Mouse (Mus musculus) embryo, embryonic 10.5 days (tissue): Measurements from ENCODE around the gene Fcgrt.

ENCODE experiments used
- DNase-seq: peaks from one replicate; pipeline ENCODE4 v3.0.0-alpha.2; 2015; ENCODE audit warnings: low spot score

Gene Fcgrt

GRCm38 (mm10) chr7:45083300-45083890 lies 20.3 kb downstream of the Fcgrt start:
- no peak for DNase-seq

- peak; percentile 48 for DNase-seq
Measured at GRCm38 (mm10) chr7:45082401-45083299, 21.0 kb downstream of the Fcgrt start.

GRCm38 (mm10) chr7:45081016-45081415 lies 22.6 kb downstream of the Fcgrt start:
- DNase-seq: no peak

GRCm38 (mm10) chr7:45079856-45080255 lies 23.8 kb downstream of the Fcgrt start:
- DNase-seq: peak; percentile 95

- peak; percentile 86 for DNase-seq
Measured at GRCm38 (mm10) chr7:45078513-45078912, 25.1 kb downstream of the Fcgrt start.

- DNase-seq: no peak
Measured at GRCm38 (mm10) chr7:45077829-45078228, 25.8 kb downstream of the Fcgrt start.

GRCm38 (mm10) chr7:45077322-45077721 lies 26.3 kb downstream of the Fcgrt start:
- no peak for DNase-seq

GRCm38 (mm10) chr7:45076501-45076900 lies 27.1 kb downstream of the Fcgrt start:
- no peak for DNase-seq

GRCm38 (mm10) chr7:45075405-45075804 lies 28.2 kb downstream of the Fcgrt start:
- no peak for DNase-seq

- no peak for DNase-seq
Measured at GRCm38 (mm10) chr7:45073949-45074348, 29.7 kb downstream of the Fcgrt start.

GRCm38 (mm10) chr7:45073171-45073707 lies 30.4 kb downstream of the Fcgrt start:
- no peak for DNase-seq

GRCm38 (mm10) chr7:45072230-45072629 lies 31.4 kb downstream of the Fcgrt start:
- DNase-seq: peak; percentile 39

GRCm38 (mm10) chr7:45069671-45070070 lies 34.0 kb downstream of the Fcgrt start:
- no peak for DNase-seq

- peak; percentile 77 for DNase-seq
Measured at GRCm38 (mm10) chr7:45068000-45068318, 35.7 kb downstream of the Fcgrt start.

GRCm38 (mm10) chr7:45067190-45067999 lies 36.3 kb downstream of the Fcgrt start:
- DNase-seq: no peak

- peak; percentile 99 for DNase-seq
Measured at GRCm38 (mm10) chr7:45062239-45062835, 41.3 kb downstream of the Fcgrt start, which contains the start of the genes Nosip and Prrg2. Gene Nosip, plus strand, starts transcription at chr7:45062429. Gene Prrg2, minus strand, starts transcription at chr7:45062677.

- DNase-seq: peak; percentile 36
Measured at GRCm38 (mm10) chr7:45061532-45062075, 42.0 kb downstream of the Fcgrt start.

GRCm38 (mm10) chr7:45060632-45061122 lies 43.0 kb downstream of the Fcgrt start:
- DNase-seq: no peak

- peak; percentile 28 for DNase-seq
Measured at GRCm38 (mm10) chr7:45058607-45059571, 44.8 kb downstream of the Fcgrt start.

- DNase-seq: no peak
Measured at GRCm38 (mm10) chr7:45056972-45057348, 46.7 kb downstream of the Fcgrt start.
